Mouse (Mus musculus) cortical plate, adult 2 months (tissue): ENCODE measurements around the gene Sncb. TPM values are rescaled to one million over a fixed set of nuclear protein-coding genes. Genes with fewer than 3 reads are reported as not detected.
A peak's percentile ranks its signal among the peaks of the same experiment; 100 is the strongest.

ENCODE experiments used
- H3K27ac ChIP-seq: fragments of 200-500 bp; 2 replicates; pipeline ENCODE4 v1.5.1; 2012; ENCODE audit warnings: low read length, control low read depth, inconsistent platforms; ENCODE audit not compliant: insufficient read depth
- H3K4me1 ChIP-seq: fragments of 200-500 bp; 2 replicates; pipeline ENCODE4 v1.6.1; 2011; ENCODE audit warnings: low read length; ENCODE audit not compliant: control insufficient read depth, insufficient read depth
- H3K4me3 ChIP-seq: fragments of 200-500 bp; 2 replicates; pipeline ENCODE4 v1.5.1; 2011; ENCODE audit warnings: mild to moderate bottlenecking, low read length, control low read depth; ENCODE audit not compliant: insufficient read depth
- CTCF ChIP-seq: fragments of 200-500 bp; IDR thresholded peaks from 2 replicates; pipeline ENCODE4 v1.5.1; 2011; ENCODE audit warnings: mild to moderate bottlenecking, control low read depth, low read length; ENCODE audit not compliant: insufficient read depth; ENCODE audit errors: extremely low read depth
- POLR2A ChIP-seq: fragments of 200-500 bp; IDR thresholded peaks from 2 replicates; pipeline ENCODE4 v1.6.1; 2011; ENCODE audit warnings: mild to moderate bottlenecking, low read length, control low read depth; ENCODE audit not compliant: insufficient read depth; ENCODE audit errors: extremely low read depth
- polyA plus RNA-seq: library from polyadenylated mRNA; depleted of rRNA; stranded (reverse); fragments of >200 nt; gene quantifications from 2 replicates; pipeline ENCODE4 v1.2.3, GENCODE M21; 2012

The Sncb gene
- polyA plus RNA-seq, 1 experiment = 734 TPM

- peak overlapping the region; percentile 47; the same call in 1 of the 2 replicates for H3K27ac ChIP-seq
- TF ChIP-seq CTCF (no peak), POLR2A (no peak)
These were observed 7.5 kb downstream of the Sncb start for GRCm38 (mm10) chr13:54758756-54759470.

GRCm38 (mm10) chr13:54758045-54758755, 8.2 kb downstream of the Sncb start:
- TF ChIP-seq POLR2A = peak; percentile 89
- peak; percentile 81 for TF ChIP-seq CTCF
- H3K4me1 ChIP-seq = peaks cover 24% of the 10 kb centered on the region
- H3K4me3 ChIP-seq = peak overlapping the region; percentile 13
- peak overlapping the region; percentile 85 for H3K27ac ChIP-seq

More at GRCm38 (mm10) chr13:54758756-54759470, 7.5 kb downstream of the Sncb start:
- peaks cover 17% of the 10 kb centered on the region for H3K4me1 ChIP-seq
- no peak overlapping the region; the same call in 1 of the 2 replicates for H3K4me3 ChIP-seq

GRCm38 (mm10) chr13:54757093-54757830, 9.1 kb downstream of the Sncb start:
- Histone ChIP-seq H3K4me1 (peaks cover 29% of the 10 kb centered on the region), H3K4me3 (peak overlapping the region; percentile 13), H3K27ac (peak overlapping the region; percentile 85)
- TF ChIP-seq POLR2A (no peak), CTCF (no peak)

GRCm38 (mm10) chr13:54756156-54756712, 10.2 kb downstream of the Sncb start:
- Histone ChIP-seq H3K4me3 (no peak overlapping the region), H3K4me1 (peaks cover 34% of the 10 kb centered on the region), H3K27ac (peak overlapping the region; percentile 54)
- TF ChIP-seq POLR2A = no peak
- TF ChIP-seq CTCF = no peak

GRCm38 (mm10) chr13:54755201-54755830, 11.1 kb downstream of the Sncb start:
- Histone ChIP-seq H3K27ac (peak overlapping the region; percentile 89), H3K4me1 (peaks cover 31% of the 10 kb centered on the region), H3K4me3 (no peak overlapping the region)
- TF ChIP-seq CTCF (no peak), POLR2A (no peak)

GRCm38 (mm10) chr13:54754169-54755080, 12.0 kb downstream of the Sncb start:
- TF ChIP-seq POLR2A (no peak), CTCF (no peak)
- no peak overlapping the region for H3K4me3 ChIP-seq
- H3K27ac ChIP-seq = peak overlapping the region; percentile 38
- peaks cover 29% of the 10 kb centered on the region for H3K4me1 ChIP-seq

- H3K4me1 ChIP-seq = peaks cover 27% of the 10 kb centered on the region
- H3K27ac ChIP-seq = peak overlapping the region; percentile 15
These were observed 12.7 kb downstream of the Sncb start for GRCm38 (mm10) chr13:54753733-54754132.

GRCm38 (mm10) chr13:54752656-54753055, 13.7 kb downstream of the Sncb start:
- no peak overlapping the region for H3K4me3 ChIP-seq
- peaks cover 32% of the 10 kb centered on the region for H3K4me1 ChIP-seq
- TF ChIP-seq CTCF (no peak), POLR2A (0 out of 2 replicates have a peak, but pooled peaks have one; percentile 30)
- H3K27ac ChIP-seq = peak overlapping the region; percentile 73

More at GRCm38 (mm10) chr13:54753733-54754132, 12.7 kb downstream of the Sncb start:
- no peak for TF ChIP-seq CTCF
- TF ChIP-seq POLR2A = no peak
- no peak overlapping the region for H3K4me3 ChIP-seq
